Mouse (Mus musculus): Measurements from ENCODE around the gene Ccdc18. TPM values are rescaled to one million over a fixed set of nuclear protein-coding genes. Genes with fewer than 3 reads are reported as not detected.
A peak's percentile ranks its signal among the peaks of the same experiment; 100 is the strongest.

Gene Ccdc18
- total and polyA plus RNA-seq, 3 experiments: 2.3 to 3.0 TPM; not detected in 1

- H3K9me3 ChIP-seq (replicated peaks; ENCODE audit: insufficient read depth, low read length): no peaks in the 10 kb centered on the region
- no peak overlapping the region for H3K9ac ChIP-seq (ENCODE audit: control insufficient read depth, low read depth, low read length, poor library complexity, severe bottlenecking)
- no peaks in the 10 kb centered on the region for H3K4me1 ChIP-seq (ENCODE audit: control insufficient read depth in 1 of 2, insufficient read depth in 2 of 2, low read length in 2 of 2)
- H3K27me3 ChIP-seq (ENCODE audit: control insufficient read depth in 1 of 2, insufficient read depth in 2 of 2, low read length in 2 of 2): no peaks in the 10 kb centered on the region
- no peaks in the 10 kb centered on the region for H3K36me3 ChIP-seq (ENCODE audit: control insufficient read depth in 1 of 2, insufficient read depth in 2 of 2, low read length in 2 of 2)
- no peak for DNase-seq (ENCODE audit: low read depth, low spot score)
- no peak overlapping the region for H3K4me3 ChIP-seq (ENCODE audit: control insufficient read depth in 1 of 2, insufficient read depth in 1 of 2, low read depth in 2 of 2, low read length in 2 of 2)
- TF ChIP-seq MYC (IDR thresholded peaks at IDR 0.05; ENCODE audit: low read depth, low read length): no peak
- no peaks in the 10 kb centered on the region for H3K79me2 ChIP-seq (ENCODE audit: control insufficient read depth, insufficient read depth, low read length, poor library complexity)
- H3K27ac ChIP-seq (ENCODE audit: control insufficient read depth, low read depth, low read length): no peak overlapping the region
These were observed 28.1 kb downstream of the Ccdc18 start for GRCm38 (mm10) chr5:108160796-108161195.

DNA sequence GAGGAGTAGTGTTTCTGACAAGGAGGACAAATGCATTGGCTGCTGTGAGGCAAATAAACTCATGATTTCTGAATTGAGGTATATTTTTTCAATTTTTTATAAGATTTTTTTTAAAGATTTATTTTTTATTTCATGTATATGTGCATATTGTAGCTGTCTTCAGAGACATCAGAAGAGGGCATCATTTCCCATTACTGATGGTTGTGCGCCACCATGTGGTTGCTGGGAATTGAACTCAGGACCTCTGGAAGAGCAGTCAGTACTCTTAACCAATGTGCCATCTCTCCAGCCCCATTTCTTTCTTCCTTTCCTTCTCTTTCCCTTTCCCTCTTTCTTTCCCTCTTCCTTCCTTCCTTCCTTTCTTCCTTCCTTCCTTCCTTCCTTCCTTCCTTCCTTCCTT, 31.0 kb downstream of the Ccdc18 start:
- H3K36me3 ChIP-seq (ENCODE audit: control insufficient read depth in 1 of 2, insufficient read depth in 2 of 2, low read length in 2 of 2): no peaks in the 10 kb centered on the region
- no peaks in the 10 kb centered on the region for H3K79me2 ChIP-seq (ENCODE audit: control insufficient read depth, insufficient read depth, low read length, poor library complexity)
- no peak overlapping the region for H3K9ac ChIP-seq (ENCODE audit: control insufficient read depth, low read depth, low read length, poor library complexity, severe bottlenecking)
- 0 out of 2 replicates have a peak, but pooled peaks have one; percentile 28 for TF ChIP-seq TBP (IDR thresholded peaks at IDR 0.05; ENCODE audit: low read depth, low read length)
- TF ChIP-seq POLR2AphosphoS2 (IDR thresholded peaks at IDR 0.05; ENCODE audit: low read length): no peak
- TF ChIP-seq RAD21 (IDR thresholded peaks at IDR 0.05; ENCODE audit: low read depth, low read length): peak; percentile 72
- TF ChIP-seq SMC3 (IDR thresholded peaks at IDR 0.05; ENCODE audit: low read depth, low read length): peak; percentile 67
- no peak for TF ChIP-seq USF2 (IDR thresholded peaks at IDR 0.05; ENCODE audit: borderline replicate concordance in 1 of 2, insufficient read depth in 1 of 2, low read depth in 1 of 2, low read length in 2 of 2)
- no peak for TF ChIP-seq POLR2A (IDR thresholded peaks at IDR 0.05; ENCODE audit: control insufficient read depth in 1 of 2, insufficient read depth in 1 of 2, low read depth in 1 of 2, low read length in 2 of 2, poor library complexity in 1 of 2)
- TF ChIP-seq ZC3H11A (IDR thresholded peaks at IDR 0.05; ENCODE audit: low read depth, low read length): peak; percentile 56
- TF ChIP-seq CTCF (IDR thresholded peaks at IDR 0.05 in 2 of 3, conservative IDR thresholded peaks at IDR 0.05 in 1 of 3; ENCODE audit: control insufficient read depth in 1 of 3, insufficient read depth in 1 of 3, low read depth in 2 of 3, low read length in 3 of 3, poor library complexity in 1 of 3, severe bottlenecking in 1 of 3): peak; percentile 40 to 72 (median 56)
- no peaks in the 10 kb centered on the region for H3K9me3 ChIP-seq (replicated peaks; ENCODE audit: insufficient read depth, low read length)
- H3K4me1 ChIP-seq (ENCODE audit: control insufficient read depth in 1 of 2, insufficient read depth in 2 of 2, low read length in 2 of 2): no peaks in the 10 kb centered on the region
- H3K27me3 ChIP-seq (ENCODE audit: control insufficient read depth in 1 of 2, insufficient read depth in 2 of 2, low read length in 2 of 2): no peaks in the 10 kb centered on the region
- H3K27ac ChIP-seq (ENCODE audit: control insufficient read depth, low read depth, low read length): no peak overlapping the region
- no peak overlapping the region for H3K4me3 ChIP-seq (ENCODE audit: control insufficient read depth in 1 of 2, insufficient read depth in 1 of 2, low read depth in 2 of 2, low read length in 2 of 2)
- DNase-seq (ENCODE audit: low read depth, low spot score): peak; percentile 50

- Histone ChIP-seq H3K27ac (ENCODE audit: control insufficient read depth, low read depth, low read length) (no peak overlapping the region), H3K79me2 (ENCODE audit: control insufficient read depth, insufficient read depth, low read length, poor library complexity) (no peaks in the 10 kb centered on the region), H3K4me1 (ENCODE audit: control insufficient read depth in 1 of 2, insufficient read depth in 2 of 2, low read length in 2 of 2) (peaks cover 2 to 8% of the 10 kb centered on the region in 2 experiments; a peak in 2 of 4 replicates), H3K36me3 (ENCODE audit: control insufficient read depth in 1 of 2, insufficient read depth in 2 of 2, low read length in 2 of 2) (peaks cover 0 to 18% of the 10 kb centered on the region in 2 experiments; a peak in 2 of 4 replicates), H3K9me3 (replicated peaks; ENCODE audit: insufficient read depth, low read length) (no peaks in the 10 kb centered on the region), H3K27me3 (ENCODE audit: control insufficient read depth in 1 of 2, insufficient read depth in 2 of 2, low read length in 2 of 2) (no peaks in the 10 kb centered on the region), H3K4me3 (ENCODE audit: control insufficient read depth in 1 of 2, insufficient read depth in 1 of 2, low read depth in 2 of 2, low read length in 2 of 2) (no peak overlapping the region), H3K9ac (ENCODE audit: control insufficient read depth, low read depth, low read length, poor library complexity, severe bottlenecking) (no peak overlapping the region)
- TF ChIP-seq GATA1 (IDR thresholded peaks at IDR 0.05; ENCODE audit: low read depth, low read length): peak; percentile 52
- 0 out of 2 replicates have a peak, but pooled peaks have one; percentile 22 for TF ChIP-seq ETS1 (IDR thresholded peaks at IDR 0.05; ENCODE audit: low read depth, low read length)
- peak; percentile 49 to 76; a peak in 3 of 4 replicates for TF ChIP-seq EP300 (IDR thresholded peaks at IDR 0.05; ENCODE audit: low read depth in 1 of 2, low read length in 2 of 2)
- no peak for TF ChIP-seq POLR2AphosphoS2 (IDR thresholded peaks at IDR 0.05; ENCODE audit: low read length)
- no peak for TF ChIP-seq TAL1 (IDR thresholded peaks at IDR 0.05; ENCODE audit: low read length)
- TF ChIP-seq MYB (IDR thresholded peaks at IDR 0.05; ENCODE audit: low read depth, low read length): peak; percentile 65
- TF ChIP-seq MEF2A (IDR thresholded peaks at IDR 0.05; ENCODE audit: extremely low read depth, insufficient replicate concordance, low read depth, low read length, poor library complexity, severe bottlenecking): no peak
- DNase-seq (ENCODE audit: low read depth, low spot score): no peak
These were observed 51.4 kb downstream of the Ccdc18 start for GRCm38 (mm10) chr5:108184050-108184449.

All from MEL (cell line).